Mouse (Mus musculus) lung, adult 18-20 months (tissue): ENCODE results near the gene 1700113H08Rik.

Experiments
- DNase-seq, 2 experiments: peaks; one replicate each; pipeline ENCODE4 v3.0.0; 2022; ENCODE audit warnings: mixed read lengths in 2 of 2

Gene 1700113H08Rik

DNA sequence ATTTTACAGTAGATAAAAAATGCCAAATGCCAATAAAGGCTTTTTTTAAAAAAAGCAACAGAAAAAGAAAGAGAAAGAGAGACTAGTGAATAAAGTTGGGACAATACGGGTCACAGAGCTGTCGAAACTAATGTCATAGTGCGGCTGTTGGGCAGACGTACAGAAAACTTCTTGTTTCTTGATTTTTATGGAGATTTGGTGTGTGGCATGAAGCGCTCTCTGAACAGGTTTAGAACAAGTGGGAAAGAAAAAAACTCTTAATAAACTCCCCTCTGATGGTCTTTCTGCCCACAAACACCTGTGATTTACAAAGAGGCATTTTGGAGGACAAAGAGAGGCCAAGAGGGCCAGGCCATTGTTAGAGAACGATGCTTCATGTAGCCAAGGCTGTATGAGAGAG lies 1.6 kb downstream of the 1700113H08Rik start:
- DNase-seq: no peak

DNA sequence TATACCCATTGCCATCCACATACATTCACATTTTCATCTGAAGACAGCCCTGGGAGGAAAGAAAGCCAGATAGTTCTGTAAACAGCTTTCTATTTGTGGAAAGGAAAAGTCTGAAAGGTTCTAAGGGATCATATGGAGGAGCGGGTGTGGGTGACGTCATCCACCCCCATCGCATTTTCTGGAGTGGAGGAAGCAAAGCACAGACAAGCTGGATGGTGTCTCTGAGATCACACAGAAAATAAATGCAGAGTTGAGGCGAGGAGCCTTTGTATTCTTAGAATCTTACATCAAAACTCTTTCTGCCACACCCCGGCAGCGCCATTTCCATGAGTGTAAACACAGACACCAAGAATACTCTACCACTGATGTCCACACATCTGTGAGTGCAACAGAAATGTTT lies 26.4 kb downstream of the 1700113H08Rik start:
- no peak for DNase-seq

DNA sequence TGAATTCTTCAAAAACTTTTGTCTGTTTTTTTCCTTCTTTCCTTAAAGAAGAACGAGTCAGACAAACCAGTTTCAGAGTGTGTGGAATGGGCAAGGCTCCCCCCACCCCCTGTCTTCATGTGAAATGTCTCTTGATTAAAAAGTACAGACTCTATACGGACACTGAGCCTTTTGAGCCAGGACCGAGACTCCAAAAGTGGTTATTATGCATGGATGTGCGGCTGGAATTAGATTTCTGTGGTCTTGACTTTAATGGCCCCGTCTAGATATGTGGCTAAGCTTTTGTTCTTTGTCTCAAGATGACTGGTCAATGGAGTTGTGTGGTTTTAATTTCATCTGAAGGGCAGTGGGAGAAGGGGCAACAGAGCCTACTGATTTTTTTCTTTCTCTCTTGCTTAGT lies 29.8 kb downstream of the 1700113H08Rik start:
- no peak for DNase-seq

DNA sequence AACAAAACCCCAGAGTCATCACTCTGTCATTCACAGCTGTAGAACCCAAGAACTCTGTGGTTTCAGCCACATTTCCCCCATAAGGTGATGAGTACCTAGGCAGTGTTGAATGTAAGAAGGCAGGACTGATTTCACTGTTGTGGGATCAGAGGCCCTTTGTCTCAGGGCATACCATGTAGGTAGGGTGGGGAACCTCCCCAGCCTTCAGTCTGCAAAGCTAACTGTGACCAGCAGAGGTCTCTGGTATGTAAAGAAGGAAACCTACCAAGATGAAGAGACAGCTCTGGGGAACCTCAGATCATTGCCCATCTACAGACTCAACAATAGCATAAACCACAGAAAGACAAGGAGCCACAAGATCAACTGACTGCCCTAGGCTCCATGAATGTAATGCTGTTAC lies 36.4 kb downstream of the 1700113H08Rik start:
- DNase-seq: no peak

DNA sequence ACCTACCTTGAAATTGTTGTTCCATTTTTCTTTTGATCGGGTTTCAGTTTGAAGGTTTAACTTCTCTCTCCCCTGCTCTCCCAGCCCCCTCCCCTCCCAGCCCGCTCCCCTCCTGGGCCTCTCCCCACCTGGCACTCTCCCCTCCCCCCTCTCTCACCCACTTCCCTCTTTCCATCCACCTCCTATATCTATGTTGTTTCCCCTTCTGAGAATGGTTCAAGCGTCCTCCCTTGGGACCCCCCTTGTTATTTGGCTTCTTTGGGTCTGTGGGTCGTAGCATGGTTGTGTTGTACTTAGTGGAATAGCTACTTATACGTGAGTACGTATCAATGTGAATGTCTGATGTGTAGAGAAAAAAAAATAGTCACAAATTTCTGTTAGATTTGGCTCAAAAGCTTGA lies 40.9 kb downstream of the 1700113H08Rik start:
- no peak for DNase-seq

DNA sequence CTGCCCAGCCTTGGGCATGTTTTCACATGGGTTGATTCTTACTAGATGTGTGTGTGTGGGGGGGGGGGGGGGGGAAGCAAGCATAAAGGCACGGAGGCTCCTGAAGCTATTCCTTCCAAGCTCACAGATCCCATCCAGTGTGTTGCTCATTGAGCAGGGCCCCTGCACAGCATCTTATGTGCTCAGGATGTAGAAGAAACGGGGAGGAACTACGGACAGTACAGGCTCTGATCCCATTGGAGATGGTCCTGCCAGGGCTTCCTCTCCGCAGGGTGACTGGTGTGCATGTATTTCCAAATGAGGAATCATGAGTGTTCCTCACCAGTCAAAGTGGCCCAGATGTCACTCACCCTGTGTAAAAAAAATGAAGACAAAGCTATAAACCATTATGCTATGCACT lies 42.8 kb downstream of the 1700113H08Rik start:
- no peak for DNase-seq

DNA sequence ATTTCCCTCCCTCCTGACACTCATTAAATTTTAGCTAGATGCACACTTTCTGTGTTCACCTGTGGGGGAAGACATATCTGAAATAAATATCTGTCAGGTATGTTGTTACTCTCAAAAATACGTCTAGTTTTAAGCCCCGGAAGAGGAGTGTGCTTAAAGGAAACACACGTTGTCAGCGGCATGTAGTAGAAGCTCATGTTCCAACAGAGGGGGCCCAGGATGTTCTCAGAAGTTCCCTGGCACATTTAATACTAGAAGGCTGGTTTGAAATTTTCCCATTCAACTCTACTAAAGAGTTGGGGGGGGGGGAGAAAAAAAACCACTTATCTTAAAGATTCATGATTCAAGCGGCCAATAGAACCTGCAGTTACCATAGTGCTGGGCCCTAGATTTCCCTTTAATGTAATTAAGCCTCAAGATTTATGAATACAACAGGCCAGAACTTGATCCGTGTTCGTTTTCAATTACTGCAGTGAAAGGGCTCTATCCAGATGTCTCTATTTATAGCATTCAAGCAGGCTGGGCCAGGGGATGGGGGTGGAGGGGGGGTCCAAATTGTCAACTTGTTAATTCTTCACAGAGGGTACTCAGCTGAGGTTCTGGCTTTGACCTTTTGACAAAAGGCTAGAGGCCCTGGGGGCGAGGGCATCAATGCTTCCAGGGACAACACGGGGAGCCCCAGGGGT lies 43.6 kb downstream of the 1700113H08Rik start:
- no peak for DNase-seq

DNA sequence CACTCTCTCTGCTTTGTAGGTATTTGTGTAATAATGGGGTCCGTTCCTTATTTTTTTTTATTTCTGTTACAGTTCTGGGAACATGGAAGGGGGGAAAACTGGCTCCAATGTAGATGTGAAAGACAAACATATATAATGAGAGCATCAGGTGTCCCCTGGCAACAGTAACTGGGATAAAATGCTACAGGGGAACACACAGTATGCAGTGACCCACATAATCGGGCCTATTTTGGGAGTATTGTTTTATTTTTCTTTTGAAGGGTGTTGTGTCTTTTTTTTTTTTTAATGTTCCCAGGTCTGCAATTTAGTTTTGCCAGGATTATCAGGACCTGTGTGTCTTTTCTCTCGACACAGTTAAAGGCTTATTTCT lies 44.1 kb downstream of the 1700113H08Rik start:
- no peak for DNase-seq

DNA sequence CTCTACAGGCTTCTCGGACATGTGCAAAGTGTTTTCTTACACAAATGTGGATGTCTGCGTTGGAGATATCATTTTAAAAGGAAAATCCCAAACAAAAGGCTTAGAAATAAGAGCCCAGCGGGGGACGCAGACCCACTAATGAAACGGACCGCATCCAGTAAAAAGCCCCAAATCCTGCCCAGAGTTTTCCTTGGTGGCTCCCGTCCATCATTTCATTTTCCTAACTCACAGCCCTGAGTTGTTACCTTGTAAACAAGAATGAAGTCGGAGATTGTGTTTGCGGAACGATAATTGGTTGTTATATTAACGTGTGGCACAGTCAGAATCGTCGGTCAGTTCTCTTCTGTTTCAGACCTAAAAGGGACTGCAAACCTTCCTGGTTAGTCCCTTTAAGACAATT lies 44.6 kb downstream of the 1700113H08Rik start:
- no peak for DNase-seq

DNA sequence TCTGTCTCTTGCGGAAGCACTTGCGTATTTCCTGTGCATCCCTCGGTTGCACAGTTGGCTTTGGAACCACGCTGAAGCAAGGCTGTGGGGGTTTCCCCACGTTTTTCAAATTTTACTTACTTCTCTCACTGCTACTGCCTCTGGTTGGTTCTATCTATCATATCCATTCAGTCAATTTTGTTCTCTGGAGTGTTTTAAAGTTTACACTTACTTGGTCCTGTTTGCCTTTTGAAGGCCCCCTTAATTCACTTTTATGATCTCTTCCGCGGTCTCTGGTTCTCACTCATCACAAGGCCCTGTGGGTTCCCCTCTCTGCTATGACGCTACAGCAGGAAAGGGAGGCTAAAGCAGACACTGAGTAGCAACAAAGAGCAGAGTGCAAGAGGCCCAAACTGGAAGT lies 45.4 kb downstream of the 1700113H08Rik start:
- DNase-seq: no peak

DNA sequence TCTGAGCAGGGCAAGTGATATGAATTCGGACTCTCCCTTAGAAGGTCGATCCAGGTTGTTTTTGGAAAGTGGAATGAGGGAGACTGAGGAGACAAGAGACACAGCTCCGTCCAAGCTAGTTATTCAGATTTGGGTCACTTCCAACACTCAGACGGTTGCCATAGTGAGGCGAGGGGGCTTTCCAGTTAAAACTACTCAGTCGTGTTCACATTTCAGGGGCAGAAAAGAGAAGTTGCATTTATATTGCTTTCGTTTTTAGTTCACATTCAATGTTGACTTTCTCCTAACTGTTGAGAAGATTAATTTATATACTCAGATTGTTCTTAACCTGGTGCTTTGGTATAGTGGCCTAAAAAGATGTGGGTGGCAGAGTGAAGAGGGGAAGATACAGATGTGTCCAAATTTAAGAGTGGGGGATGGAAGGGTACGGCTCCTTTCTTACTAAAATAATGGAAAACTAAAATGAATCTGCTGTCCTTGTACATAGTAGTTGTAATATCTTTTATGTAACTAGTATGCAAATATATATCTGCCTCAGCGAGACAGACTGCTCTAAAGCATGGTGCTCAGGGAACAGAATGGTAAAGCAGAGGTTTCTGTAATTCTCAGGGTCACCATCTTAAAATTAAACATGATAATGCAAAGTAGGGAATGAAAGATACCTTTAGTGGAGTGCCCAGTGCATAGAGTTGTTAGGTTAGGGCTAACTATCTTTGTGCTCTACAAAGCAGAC lies 49.9 kb downstream of the 1700113H08Rik start:
- DNase-seq: peak in 1 of 2 experiments; percentile 5

DNA sequence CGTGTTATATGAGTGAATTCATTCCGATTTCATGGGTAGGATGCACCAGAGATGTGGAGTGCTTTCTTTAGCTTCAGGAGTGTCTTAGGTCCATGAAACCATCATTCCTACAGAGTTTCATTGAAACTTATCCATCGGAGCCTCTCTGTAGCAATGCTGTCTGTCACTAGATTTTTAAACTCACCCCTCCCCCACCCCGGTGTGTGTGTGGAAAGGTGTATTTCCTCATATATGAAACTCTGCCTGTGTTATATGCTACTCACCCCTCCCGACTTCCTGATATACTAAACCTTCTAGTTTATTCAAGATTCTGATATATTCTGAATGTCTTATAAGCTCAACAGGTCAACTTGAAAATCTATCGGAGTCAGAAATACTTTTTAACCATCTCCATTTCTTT lies 50.5 kb downstream of the 1700113H08Rik start:
- DNase-seq: no peak

DNA sequence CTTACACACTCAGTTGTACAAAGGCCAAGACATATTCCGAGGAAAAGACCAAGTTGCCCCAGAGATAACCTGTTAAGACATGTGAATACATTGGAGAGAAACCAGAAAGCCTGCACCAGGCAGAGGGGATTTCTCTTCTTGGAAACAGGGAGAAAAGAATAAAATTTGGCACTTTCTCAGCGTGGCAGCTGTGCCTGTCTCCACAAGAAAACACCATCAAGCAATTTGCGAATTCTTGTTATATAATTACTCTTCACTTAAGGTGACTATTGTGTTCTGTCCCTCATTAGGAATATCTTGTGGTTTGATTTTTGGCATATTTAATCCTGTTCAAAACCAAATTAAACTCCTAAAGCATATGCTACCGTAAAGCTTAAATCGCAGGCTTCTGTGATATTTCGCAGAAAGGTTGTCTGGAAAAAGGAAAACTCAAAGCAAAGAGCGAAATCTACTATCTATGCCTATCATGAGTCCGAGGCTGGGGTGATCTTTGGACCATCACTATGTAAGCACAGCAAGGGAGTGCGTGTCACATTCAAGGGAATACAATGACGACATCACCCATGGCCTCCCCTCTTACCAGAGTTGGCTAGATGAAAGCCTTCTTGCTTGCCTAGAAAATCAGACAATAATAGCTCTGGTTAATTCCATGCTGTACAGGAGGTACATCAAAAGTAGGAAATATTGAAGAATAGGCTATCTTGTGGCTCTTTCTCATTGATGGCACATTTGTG lies 51.4 kb downstream of the 1700113H08Rik start:
- DNase-seq: no peak

DNA sequence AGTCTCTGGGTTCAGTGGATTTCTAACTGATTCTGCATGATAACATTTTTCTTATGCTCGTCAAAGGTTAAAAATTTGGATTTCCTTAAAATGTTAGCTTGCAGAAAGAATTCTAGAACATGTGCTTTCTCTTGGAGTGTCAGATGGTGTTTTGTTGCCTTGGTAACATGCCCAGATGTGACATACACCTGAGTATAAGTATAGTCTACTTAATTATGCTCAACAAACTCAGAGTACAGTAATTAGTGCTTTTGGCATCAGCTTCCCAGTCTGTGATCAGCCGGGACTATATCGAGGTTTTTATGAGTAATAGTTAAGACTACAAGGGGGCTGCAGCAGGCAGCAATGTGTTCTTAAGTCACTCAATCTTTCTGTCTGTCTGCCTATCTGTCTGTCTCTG lies 53.1 kb downstream of the 1700113H08Rik start:
- no peak for DNase-seq

DNA sequence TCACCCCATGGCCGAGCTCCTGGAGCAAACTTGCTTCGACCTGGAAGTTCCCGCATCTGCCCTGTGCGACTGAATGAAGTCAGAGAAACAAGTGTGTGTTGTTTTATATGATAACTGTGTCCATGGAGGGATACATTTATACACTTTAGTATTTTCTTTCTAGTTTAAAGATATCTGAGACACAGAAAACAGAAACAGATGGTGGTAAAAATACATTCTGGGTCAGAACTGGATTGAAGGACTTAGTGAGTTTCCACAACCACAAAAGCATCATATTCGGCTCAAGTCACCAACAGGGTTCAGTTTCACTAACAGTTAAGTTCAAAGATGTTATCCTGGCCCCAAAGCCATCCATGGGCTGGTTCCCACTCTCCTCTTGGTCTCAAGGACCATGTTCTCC lies 67.2 kb downstream of the 1700113H08Rik start:
- DNase-seq: no peak

DNA sequence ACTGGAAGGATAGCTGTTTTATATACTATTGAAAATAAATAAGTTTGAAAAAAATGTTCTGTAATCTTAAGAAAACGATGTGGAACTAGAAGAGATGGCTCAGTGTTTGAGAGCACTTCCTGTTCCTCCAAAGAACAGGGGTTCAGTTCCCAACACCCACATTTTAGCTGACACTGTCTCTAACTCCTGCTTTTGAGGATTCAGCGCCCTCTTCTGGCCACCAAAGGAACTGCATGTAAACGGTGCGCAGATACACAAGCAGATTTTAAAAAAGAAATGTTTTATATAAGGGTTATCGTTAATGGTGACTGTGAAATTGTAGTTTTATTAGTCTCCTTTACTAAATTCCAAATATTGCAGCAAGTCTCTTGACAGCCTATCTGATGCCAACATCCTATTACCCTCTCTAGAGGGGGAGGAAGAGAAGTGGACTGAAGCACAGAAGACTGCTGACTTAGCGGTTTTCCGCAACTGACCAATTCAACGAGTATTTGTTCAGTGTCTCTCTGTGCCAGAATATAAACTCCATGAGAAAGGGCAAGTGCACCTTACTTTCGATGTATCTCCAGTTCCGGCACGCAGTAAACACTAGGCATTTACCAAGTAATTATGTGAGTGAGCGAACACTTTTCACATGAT lies 68.5 kb downstream of the 1700113H08Rik start:
- no peak for DNase-seq

DNA sequence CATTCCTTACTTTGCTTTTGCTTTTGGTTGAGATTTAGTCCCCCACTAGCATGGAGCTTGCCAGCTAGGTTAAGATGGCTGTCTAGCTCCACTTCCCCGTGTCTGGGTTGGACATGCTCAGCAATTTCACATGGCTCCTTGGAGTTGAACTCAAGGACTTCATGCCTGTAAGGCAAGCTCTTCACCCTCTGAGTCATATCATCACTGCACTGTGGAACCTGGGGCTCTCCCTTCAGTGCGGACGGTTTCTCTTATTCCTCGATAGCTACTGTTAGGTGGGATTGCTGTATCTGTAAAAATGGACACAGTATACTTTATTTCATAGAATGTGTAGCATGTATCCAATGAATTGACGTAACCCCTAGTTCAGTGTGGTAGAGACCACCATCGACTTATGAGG lies 93.2 kb downstream of the 1700113H08Rik start:
- DNase-seq: no peak

DNA sequence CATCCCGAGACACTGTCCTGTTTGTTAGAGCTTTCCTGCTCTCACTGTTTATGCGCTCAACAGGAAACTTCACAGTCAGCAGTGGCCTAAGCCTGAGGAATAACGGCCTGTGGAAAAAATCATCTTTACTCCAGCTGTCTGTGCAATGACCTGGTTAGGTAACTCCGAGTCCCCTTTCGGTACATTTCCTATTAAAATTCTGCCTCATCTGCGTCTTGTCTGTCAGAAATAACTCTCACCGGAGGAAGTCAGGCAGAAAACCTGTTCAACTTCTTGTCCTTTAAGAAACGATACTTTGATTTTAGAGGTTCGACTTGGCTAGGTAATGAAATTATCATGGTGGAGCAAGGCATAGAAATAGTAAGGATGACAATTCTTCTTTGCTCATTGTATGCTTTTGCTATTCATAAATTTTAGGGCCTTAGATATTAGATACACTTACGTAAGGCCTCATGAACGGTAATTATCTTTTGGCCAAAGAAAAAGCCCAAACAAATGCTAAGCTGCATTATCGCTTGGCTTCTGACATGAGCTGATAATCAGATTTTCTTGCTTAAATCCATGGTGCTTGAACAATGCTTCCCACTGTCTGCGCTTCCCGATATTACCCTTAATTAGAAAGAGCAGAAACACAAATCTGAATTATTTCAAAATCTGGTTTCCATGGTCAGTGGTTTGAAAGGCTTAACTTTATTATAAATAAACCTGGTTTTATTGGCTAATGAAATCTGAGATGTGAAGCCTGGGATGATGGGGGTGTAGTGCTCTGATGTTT lies 96.1 kb downstream of the 1700113H08Rik start:
- no peak for DNase-seq

DNA sequence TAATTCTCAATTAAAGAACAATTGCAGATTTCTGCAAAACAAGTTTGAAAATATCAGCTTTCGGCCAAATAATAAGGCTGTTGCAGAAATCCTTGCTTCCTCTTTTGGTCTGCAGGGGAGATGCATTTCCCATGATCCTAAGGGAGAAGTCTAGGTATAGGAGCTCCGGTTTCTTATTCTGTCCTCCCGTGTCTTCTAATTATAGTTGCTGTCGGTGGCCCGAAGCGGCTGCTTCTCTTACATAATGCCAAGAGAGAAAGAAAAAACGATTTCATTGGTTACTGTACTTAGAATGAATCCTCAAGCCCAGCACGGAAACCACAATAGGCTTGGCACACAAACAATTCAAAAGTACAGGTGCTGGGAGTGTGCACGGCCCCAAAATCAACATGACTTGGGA lies 101.9 kb downstream of the 1700113H08Rik start:
- DNase-seq: peak in 1 of 2 experiments; percentile 1

DNA sequence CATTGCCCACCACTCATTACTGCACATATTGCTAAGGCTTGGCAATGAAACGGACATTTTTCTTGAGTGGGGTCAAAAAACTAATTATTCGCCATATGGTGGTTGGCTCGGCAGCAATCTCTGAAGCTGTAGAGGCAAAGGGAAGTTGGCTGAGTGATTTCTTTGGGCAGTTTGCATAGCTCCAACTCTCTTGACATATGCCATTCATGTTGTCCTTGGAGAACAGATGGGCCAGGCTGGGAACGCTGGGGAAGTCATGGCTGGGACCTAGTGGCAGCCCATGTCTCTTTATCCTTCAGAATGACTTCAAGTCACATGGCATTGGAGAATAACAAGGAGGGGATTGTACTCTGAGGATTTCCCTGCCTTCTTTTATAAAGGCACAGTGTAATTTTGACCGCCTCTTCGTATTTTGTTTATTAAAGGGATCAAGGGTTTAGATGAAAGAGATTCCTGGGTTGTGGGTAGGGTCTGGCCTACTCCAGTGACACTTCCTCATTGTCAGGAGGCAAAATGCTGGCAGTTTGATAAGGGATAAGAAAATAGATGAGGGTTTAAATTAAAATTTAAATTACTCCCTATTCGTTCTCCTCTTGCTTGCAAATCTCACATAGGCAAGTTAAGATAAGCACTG lies 138.4 kb downstream of the 1700113H08Rik start:
- DNase-seq: no peak

DNA sequence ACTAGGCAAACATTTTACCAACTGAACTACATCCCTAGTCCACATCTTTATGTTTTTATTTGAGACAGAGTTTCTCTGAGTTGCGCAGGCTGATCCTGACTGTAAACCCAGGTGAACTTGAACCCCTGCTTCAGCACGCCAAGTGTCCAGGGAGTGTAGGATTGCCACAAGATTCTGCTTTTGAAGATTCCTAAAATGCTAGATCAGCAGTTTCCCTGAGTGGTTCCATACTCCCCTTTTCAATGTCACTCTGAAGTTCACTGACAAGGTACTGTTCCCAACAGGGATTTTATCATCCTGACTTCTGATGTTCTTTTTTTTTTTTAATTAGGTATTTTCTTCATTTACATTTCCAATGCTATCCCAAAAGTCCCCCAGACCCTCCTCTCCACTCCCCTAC lies 140.9 kb downstream of the 1700113H08Rik start:
- no peak for DNase-seq

DNA sequence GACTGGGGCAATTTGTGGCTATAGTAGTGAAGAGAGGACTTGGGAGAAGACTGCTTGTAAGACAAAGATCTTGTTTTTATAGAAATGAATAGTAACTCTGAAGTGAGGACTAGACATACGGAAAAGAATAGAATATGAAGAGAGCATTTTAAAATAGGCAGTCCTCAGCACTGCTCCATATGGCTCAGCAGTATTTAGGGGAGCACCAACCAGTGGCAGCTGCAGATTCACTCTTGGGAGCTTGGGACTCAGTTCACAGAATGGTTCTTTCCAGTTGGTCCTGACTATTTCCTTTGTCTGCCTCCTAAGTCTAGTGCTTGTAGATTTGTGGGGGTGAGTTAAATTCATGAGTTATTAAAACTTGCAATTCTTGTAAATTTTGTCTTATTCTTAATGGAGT lies 151.6 kb downstream of the 1700113H08Rik start:
- no peak for DNase-seq
